Mouse (Mus musculus): Measurements from ENCODE around the gene Tctex1d4. TPM values are rescaled to one million over a fixed set of nuclear protein-coding genes. Genes with fewer than 3 reads are reported as not detected.
A peak's percentile ranks its signal among the peaks of the same experiment; 100 is the strongest.

Tctex1d4 gene
- not detected in 2 replicates for polyA plus RNA-seq (2016; fragmentation: Nextera tagmentation; extraction: Ambion mirVana)

DNA sequence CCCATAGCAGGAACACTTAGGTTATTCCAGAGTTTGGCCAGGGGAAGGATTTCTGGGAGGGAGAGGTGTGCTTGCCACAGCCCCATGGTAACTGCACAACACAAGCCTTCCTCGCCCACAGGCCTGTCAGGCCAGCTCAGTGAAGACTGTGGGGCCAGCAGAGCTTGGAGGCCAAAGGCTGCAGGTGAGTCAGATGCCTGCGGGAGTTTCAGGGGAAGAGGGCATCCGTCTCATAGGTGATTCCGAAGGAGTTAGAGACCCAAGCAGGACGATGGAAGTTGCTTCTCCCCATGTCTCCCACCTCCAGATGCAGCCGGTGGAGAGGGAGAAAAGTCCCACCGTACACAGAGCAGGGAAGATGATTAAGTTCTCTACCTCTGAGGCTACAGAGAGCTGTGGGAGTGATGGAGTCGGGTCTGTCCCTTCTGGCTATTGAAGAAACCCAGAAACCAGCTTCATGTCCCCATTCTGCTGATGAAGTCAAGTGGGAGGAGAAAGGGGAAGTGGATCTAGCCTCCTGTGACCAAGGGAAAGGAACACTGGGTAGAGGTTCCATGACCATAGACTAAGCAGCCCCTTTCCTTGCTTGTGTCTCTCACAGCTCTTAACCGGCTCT is at the start of gene Tctex1d4:
TSS of gene Tctex1d4 (plus strand) at position 120 of the 616 bp plus-strand sequence.
- WGBS, result 79% methylated on average over 9 of the region's 9 CpGs
- DNase-seq (ENCODE audit: low spot score), result no peak
- H3K27ac ChIP-seq, result peak within 1 kb of the TSS; percentile 81
- H3K9me3 ChIP-seq, result no peaks in the 10 kb centered on the region
- peaks cover 22% of the 10 kb centered on the region for H3K27me3 ChIP-seq (ENCODE audit: insufficient read depth, poor library complexity, severe bottlenecking)
- peaks cover 13% of the 10 kb centered on the region; the same call in 1 of the 2 replicates for H3K36me3 ChIP-seq
- H3K4me1 ChIP-seq, result peaks cover 27% of the 10 kb centered on the region
- no peak within 1 kb of the TSS for H3K4me3 ChIP-seq

DNA sequence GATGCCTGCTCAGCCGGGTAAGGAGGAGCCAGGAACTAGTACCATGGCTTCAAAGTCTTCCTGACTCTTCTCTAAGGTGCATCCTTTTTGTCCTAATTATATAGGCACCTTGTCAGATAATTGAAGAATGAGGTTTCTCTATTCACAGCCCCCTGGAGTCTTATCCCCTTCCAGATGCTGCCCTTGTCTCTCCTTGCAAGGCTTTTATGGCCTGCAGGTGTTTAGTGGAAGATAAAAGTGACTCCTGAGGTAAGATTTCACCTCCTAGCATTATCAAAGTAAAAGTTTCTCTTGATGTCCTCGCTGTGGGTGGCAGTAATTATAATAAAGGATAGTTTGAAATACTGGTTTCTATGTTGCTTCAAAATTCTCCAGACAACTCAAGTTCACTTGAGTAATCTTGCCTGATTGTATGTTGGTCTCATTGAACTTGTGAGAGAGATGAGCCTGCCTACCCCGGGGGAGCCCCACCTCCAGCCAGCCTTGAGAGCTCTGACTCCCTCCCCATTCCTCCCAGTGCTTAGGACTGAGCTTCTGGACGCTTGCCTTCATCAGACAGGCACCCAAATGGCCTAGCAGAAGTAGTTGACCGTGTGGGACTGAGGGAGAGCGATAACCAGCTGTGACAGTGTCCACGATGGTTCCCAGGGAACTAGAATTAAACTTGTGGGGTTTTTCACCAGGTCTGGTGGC is 38.5 kb upstream of the Tctex1d4 start:
- Histone ChIP-seq H3K4me3 (no peak overlapping the region), H3K27ac (no peak overlapping the region), H3K9me3 (no peaks in the 10 kb centered on the region), H3K36me3 (peaks cover 12% of the 10 kb centered on the region), H3K27me3 (ENCODE audit: insufficient read depth, poor library complexity, severe bottlenecking) (no peaks in the 10 kb centered on the region), H3K4me1 (0 out of 2 replicates have a peak, but pooled peaks cover 5% of the 10 kb centered on the region)
- DNase-seq (ENCODE audit: low spot score), result no peak
- WGBS, result 76% methylated on average over 7 of the region's 7 CpGs

DNA sequence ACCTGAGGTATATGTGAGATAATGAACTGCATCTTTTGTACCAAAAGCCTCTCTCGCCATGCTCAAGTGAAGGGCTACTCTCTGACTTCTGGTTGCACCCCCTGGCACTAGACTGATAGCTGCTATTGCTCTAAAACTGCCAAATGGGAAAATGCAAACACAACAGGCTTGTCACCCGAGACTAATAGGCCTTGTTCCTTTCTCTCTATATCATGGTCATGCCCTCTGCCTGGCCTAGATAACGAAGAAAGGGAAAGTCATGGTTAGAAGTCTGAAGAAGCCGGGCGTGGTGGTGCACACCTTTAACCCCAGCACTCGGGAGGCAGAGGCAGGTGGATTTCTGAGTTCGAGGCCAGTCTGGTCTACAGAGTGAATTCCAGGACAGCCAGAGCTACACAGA is 36.0 kb upstream of the Tctex1d4 start:
- no peak overlapping the region for H3K4me3 ChIP-seq
- peaks cover 8% of the 10 kb centered on the region for H3K36me3 ChIP-seq
- H3K4me1 ChIP-seq, result peaks cover 9% of the 10 kb centered on the region
- no peak for DNase-seq (ENCODE audit: low spot score)
- no peak overlapping the region for H3K27ac ChIP-seq
- no peaks in the 10 kb centered on the region for H3K9me3 ChIP-seq
- H3K27me3 ChIP-seq (ENCODE audit: insufficient read depth, poor library complexity, severe bottlenecking), result no peaks in the 10 kb centered on the region
- WGBS, result 76% methylated on average over 7 of the region's 7 CpGs

DNA sequence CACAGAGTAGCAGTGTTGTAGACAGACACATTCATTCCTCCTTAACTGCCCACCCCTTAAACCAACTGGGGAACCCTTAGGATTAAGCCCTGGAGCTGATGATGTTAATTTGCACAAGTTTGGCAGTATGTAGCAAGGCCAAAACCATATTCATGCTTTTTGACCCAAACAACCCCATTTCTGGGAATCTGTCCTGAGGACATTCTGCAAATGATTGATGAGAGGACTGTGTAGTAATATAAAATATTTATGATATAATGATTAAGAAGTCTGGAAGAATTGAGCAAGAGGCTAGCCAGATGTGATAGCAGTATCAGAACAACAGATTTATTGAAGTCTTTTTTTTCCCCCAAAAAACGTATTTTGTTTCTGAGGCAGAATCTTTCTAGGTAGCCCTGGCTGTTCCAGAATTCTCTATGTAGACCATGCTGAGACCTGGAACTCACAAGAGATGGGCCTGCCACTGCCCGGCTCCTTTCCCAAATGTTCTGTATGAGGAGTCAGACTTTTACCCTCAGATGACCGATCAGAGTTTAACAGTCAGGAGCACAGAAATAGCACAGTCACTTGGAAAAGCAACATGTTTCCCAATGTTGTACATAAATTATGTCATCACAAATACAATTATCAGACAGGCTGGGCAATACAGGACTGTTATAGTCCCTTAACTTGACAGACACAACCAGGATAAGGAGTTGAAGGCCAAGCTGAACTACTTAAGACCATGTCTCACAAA is 31.8 kb upstream of the Tctex1d4 start:
- Histone ChIP-seq H3K36me3 (0 out of 2 replicates have a peak, but pooled peaks cover 2% of the 10 kb centered on the region), H3K27ac (no peak overlapping the region), H3K27me3 (ENCODE audit: insufficient read depth, poor library complexity, severe bottlenecking) (peaks cover 3% of the 10 kb centered on the region; the same call in 1 of the 2 replicates), H3K9me3 (no peaks in the 10 kb centered on the region), H3K4me1 (peaks cover 24% of the 10 kb centered on the region), H3K4me3 (no peak overlapping the region)
- DNase-seq (ENCODE audit: low spot score), result no peak
- WGBS, result 86% methylated on average over 3 of the region's 3 CpGs

DNA sequence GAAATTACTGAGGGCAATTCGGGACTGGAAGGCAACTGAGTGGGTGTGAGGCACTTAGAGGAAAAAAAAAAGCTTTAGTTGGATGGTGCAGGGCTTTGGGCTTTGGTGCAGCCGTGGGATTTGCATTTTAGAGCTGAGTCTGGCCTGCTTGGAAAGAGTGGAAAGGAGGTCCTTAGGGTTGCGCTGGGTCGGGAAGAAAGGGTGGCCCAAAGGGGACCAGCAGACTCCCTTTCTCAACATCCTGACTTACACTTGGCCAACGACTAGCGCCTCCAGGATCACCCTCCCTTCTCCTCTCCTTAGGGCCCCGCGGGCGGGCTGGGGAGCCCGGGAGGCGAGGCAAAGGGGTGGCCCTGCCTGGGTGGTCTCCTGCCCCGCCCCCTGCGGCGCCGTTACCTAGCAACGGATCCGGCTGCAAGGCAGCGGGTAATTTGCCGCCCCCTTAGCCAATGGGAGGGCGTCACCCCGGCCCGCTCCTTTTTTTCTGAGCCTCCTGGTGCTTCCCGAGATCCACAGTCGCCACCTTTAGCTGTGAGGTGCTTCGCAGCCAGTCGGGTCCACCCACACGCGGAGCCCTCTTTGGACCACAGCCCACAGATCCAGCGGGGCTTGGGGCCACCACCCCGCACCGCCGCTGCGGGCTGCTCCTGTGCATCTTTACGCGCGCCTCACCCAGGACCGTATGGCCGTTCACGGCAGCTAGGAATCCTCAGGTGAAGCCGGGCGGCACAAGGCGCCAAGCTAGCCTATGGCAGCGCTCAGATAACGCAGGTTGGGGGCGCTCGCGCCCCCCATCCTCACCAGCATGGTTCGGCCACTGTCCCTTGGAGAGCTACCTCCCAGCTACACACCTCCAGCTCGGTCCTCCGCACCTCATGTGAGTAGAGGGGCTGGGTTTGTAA is 30.8 kb upstream of the Tctex1d4 start, which contains the start of gene Ptch2:
TSS of gene Ptch2 (plus strand) at position 525 of the 902 bp plus-strand sequence.
- Histone ChIP-seq H3K27me3 (ENCODE audit: insufficient read depth, poor library complexity, severe bottlenecking) (peaks cover 3% of the 10 kb centered on the region; the same call in 1 of the 2 replicates), H3K27ac (peak within 1 kb of the TSS; percentile 85), H3K4me1 (peaks cover 24% of the 10 kb centered on the region), H3K9me3 (no peaks in the 10 kb centered on the region), H3K4me3 (peak within 1 kb of the TSS; percentile 80), H3K36me3 (0 out of 2 replicates have a peak, but pooled peaks cover 2% of the 10 kb centered on the region)
- DNase-seq (ENCODE audit: low spot score), result peak; percentile 87
- under 1% methylated on average over 50 of the region's 50 CpGs for WGBS

DNA sequence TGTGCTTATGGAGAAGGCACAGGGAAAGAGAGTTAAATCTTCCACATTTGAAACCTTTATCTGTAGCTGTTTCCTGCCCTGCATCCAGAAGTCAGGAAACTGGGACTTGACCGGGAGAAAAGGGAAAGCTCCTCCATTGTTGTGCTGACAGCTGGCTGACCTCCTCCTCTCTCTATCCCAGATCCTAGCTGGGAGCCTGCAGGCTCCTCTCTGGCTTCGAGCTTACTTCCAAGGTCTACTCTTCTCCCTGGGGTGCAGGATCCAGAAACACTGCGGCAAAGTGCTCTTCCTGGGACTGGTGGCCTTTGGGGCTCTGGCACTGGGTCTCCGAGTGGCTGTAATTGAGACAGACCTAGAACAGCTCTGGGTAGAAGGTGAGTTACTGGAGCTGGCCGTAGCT is 29.9 kb upstream of the Tctex1d4 start:
- DNase-seq (ENCODE audit: low spot score), result no peak
- Histone ChIP-seq H3K9me3 (no peaks in the 10 kb centered on the region), H3K27ac (peak overlapping the region; percentile 48; the same call in 1 of the 2 replicates), H3K4me1 (peaks cover 24% of the 10 kb centered on the region), H3K36me3 (0 out of 2 replicates have a peak, but pooled peaks cover 2% of the 10 kb centered on the region), H3K27me3 (ENCODE audit: insufficient read depth, poor library complexity, severe bottlenecking) (peaks cover 3% of the 10 kb centered on the region; the same call in 1 of the 2 replicates), H3K4me3 (peak overlapping the region; percentile 80)
- 12% methylated on average over 5 of the region's 5 CpGs for WGBS

DNA sequence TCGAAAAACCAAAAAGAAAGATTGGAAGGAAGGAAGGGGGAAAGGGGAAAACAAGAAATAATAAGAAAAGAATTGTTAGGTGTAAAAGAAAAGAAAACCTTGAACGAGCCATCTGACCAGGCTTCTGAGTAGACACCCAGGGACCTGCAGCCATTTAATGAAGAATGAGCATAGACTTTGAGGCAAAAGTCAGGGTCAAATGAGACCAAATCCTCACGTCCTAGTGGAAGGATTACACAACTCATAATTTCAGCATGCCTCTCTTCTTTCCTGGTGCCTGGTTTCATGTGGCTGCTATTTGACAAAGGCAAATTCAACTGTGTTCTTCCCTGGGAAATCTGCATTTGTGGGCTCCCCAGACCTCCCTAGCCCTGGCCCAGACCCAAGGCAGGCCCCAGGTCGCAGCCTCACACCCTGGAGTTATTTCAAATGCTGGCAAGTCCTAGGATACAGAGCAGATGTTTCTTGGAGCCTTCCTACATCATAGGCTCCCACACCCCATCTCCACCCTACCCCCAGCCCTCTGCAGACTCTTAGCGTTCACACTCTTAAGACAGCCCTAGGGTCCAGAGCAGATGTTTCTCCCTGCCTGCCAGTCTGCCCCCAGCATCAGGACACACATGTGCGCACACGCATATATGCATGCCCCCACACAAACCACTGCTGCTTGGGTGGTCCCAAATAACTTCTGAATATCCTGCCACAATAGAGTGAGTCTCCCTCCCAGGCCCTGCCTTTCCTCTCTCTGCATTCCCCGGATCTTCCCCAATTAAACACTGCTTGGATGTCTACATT is 28.4 kb upstream of the Tctex1d4 start:
- Histone ChIP-seq H3K27me3 (ENCODE audit: insufficient read depth, poor library complexity, severe bottlenecking) (peaks cover 3% of the 10 kb centered on the region; the same call in 1 of the 2 replicates), H3K4me1 (peaks cover 24% of the 10 kb centered on the region), H3K27ac (no peak overlapping the region), H3K9me3 (no peaks in the 10 kb centered on the region), H3K4me3 (no peak overlapping the region), H3K36me3 (peaks cover 4% of the 10 kb centered on the region; the same call in 1 of the 2 replicates)
- no peak for DNase-seq (ENCODE audit: low spot score)
- 70% methylated on average over 8 of the region's 8 CpGs for WGBS

DNA sequence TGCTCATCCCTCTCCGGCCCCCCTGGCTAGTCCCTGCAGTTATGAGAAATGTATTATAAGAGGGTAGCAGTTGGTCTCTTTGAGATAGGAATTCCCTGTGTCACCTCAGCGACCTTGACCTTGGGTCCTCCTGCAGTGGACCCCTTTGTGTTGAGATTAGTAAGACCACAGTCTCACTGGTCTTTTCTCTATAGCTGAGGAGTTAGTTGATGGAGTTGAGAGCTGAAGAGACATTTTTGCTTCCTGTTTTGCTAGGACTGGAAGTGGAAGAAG is 27.9 kb upstream of the Tctex1d4 start:
- no peaks in the 10 kb centered on the region for H3K9me3 ChIP-seq
- peaks cover 25% of the 10 kb centered on the region for H3K4me1 ChIP-seq
- peaks cover 5% of the 10 kb centered on the region; the same call in 1 of the 2 replicates for H3K36me3 ChIP-seq
- no peak for DNase-seq (ENCODE audit: low spot score)
- no peak overlapping the region for H3K4me3 ChIP-seq
- 77% methylated on average over 2 of the region's 2 CpGs for WGBS
- H3K27me3 ChIP-seq (ENCODE audit: insufficient read depth, poor library complexity, severe bottlenecking), result peaks cover 3% of the 10 kb centered on the region; the same call in 1 of the 2 replicates
- no peak overlapping the region for H3K27ac ChIP-seq

DNA sequence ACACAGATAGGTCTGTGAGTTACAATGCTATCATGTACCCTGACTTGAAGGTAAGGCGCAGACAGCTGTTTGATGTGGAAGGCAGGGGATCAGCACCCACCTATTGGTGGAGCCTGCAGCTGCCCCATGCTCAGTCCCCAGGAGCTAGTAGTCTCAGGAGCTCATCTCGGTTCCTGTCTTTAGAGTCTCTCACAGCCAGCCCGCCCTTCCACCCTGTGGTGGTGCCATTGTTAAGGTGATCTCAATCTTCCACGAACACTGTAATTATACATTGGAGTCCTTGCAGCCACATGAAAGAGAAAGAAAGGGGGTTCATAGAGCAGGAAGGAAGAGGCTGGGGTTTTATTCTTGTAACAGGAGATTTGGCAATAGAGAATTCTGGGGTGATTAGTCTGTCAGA is 26.6 kb upstream of the Tctex1d4 start:
- H3K36me3 ChIP-seq, result peaks cover 10% of the 10 kb centered on the region; the same call in 1 of the 2 replicates
- H3K27me3 ChIP-seq (ENCODE audit: insufficient read depth, poor library complexity, severe bottlenecking), result peaks cover 3% of the 10 kb centered on the region; the same call in 1 of the 2 replicates
- peaks cover 32% of the 10 kb centered on the region for H3K4me1 ChIP-seq
- 75% methylated on average over 4 of the region's 4 CpGs for WGBS
- H3K27ac ChIP-seq, result no peak overlapping the region
- no peak overlapping the region for H3K4me3 ChIP-seq
- DNase-seq (ENCODE audit: low spot score), result no peak
- no peaks in the 10 kb centered on the region for H3K9me3 ChIP-seq

DNA sequence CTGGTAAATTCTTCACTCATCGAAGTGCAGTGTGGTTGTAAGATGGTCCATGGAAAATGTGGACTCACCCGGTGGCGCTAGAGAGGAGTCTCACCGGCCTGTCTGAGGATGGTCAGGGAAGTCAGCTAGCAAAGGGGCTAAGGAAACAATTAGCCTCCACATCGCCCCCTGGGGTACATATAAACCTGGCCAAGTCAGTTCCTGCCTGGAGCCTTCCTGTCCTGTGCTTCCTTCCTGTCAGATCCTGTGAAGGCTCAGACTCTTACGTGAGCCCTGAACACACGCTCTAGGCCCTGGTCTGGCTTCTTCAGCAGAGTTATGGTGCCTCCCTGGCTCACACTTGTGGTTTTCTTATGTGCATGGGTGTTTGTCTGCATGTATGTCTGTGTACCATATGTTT is 25.4 kb upstream of the Tctex1d4 start:
- H3K27ac ChIP-seq, result peak overlapping the region; percentile 59; the same call in 1 of the 2 replicates
- WGBS, result 45% methylated on average over 7 of the region's 7 CpGs
- H3K36me3 ChIP-seq, result peaks cover 10% of the 10 kb centered on the region; the same call in 1 of the 2 replicates
- H3K27me3 ChIP-seq (ENCODE audit: insufficient read depth, poor library complexity, severe bottlenecking), result peaks cover 3% of the 10 kb centered on the region; the same call in 1 of the 2 replicates
- no peak overlapping the region for H3K4me3 ChIP-seq
- H3K9me3 ChIP-seq, result no peaks in the 10 kb centered on the region
- peak; percentile 83 for DNase-seq (ENCODE audit: low spot score)
- peaks cover 30% of the 10 kb centered on the region for H3K4me1 ChIP-seq

DNA sequence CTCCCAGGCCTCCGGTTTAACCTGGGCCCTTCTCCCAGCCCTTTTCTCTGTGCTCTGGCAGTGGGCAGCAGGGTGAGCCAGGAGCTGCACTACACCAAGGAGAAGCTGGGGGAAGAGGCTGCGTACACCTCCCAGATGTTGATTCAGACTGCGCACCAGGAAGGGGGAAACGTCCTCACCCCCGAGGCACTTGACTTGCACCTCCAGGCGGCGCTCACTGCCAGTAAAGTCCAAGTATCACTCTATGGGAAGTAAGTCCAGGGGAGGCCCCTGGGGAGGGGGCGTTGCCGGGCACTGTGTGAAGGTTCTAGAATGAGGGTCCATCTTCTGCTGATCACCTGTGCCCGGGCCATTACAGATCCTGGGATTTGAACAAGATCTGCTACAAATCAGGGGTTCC is 21.9 kb upstream of the Tctex1d4 start:
- no peak for DNase-seq (ENCODE audit: low spot score)
- Histone ChIP-seq H3K36me3 (peaks cover 26% of the 10 kb centered on the region), H3K4me1 (peaks cover 16% of the 10 kb centered on the region; the same call in 1 of the 2 replicates), H3K9me3 (no peaks in the 10 kb centered on the region), H3K27ac (no peak overlapping the region), H3K4me3 (no peak overlapping the region), H3K27me3 (ENCODE audit: insufficient read depth, poor library complexity, severe bottlenecking) (no peaks in the 10 kb centered on the region)
- 77% methylated on average over 10 of the region's 10 CpGs for WGBS

Measured in heart, embryonic 10.5 days (tissue).